Mouse (Mus musculus): ENCODE measurements around the gene Qrsl1. TPM values are rescaled to one million over a fixed set of nuclear protein-coding genes. Genes with fewer than 3 reads are reported as not detected.

Qrsl1 gene
- total RNA-seq, 2 experiments from 2014 or later: 24.8 to 27.1 TPM

DNA sequence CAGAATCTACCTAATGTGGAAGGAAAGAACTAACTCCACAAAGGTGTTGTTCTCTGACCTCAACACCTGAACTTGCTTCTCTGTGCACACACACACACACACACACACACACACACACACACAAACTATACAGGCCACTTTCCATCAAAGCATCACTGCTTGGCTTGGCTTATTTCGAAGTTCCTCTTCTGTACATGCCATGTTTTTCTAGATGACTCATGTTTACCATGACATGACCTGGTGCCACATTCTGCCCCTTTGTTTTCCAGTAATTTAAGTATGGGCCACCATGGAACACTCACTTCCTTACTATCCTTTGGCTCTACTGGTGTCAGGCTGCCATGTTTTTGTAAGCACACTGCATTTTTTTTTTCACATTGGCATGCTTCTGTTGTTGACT, 30.1 kb downstream of the Qrsl1 start:
- intact Hi-C loops (cut with DNase I): no loop called here
- DNase-seq: no peak

DNA sequence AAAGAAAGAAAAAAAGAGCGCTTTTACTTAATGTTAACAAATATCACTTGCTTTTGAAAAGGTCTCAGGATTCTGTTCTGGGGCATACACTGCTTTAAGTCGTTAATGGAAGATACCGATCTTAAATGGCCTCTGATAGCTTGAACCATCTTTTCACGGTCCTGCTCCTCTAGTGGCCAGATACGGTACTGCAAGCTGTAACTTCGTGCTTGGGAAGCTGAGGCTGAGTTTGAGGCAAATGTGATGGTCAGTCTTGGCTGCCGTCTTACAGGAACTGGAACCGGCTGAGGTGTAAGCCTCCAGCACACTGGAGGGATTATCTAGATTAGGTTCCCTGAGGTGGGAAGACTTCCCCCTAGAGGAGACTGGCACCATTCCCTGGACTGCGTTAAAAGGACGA, 30.8 kb downstream of the Qrsl1 start:
- DNase-seq: peak; percentile 15 to 58
- intact Hi-C loops (cut with DNase I): loop anchor here (1.0 kb wide), 1 partner anchor 295 kb away; no protein-coding TSS in a partner anchor

DNA sequence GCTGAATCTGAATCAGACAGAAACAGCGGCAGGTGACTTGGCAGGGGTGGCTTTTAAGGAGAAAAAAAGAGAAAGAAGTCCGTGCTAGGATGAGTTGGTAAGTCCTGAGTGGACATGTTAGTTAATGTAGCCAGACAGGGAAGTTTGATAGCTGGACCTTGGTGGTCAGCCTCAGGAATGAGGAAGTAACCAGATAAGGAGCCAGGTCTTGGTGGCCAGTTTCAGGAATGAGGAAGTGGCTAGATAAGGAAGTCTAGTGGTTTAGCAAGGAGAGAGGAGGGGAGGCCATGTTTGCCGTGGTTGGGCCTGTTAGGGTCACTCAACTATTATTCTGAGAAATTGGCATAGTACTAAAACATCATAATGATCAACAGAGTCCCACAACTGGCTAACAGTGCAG, 45.2 kb downstream of the Qrsl1 start:
- intact Hi-C loops (cut with DNase I): no loop called here
- no peak for DNase-seq

DNA sequence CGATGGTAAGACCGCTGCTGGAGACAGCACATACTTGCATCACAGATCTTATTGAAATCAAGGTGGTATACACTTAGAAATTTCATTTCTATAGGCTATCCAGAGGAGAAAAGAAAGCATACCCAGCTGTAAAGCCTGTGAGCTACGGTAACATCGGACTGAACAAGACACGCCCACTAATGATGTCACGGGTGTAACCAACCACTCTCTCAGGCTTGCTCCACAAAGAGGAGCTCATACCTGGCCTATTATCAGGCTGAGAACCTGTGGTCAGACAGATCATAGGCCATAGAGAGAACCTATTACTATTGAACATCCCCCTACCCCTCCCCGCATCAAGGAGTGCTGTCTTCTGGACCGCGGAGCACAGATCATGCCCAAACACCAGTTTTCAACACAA, 45.6 kb downstream of the Qrsl1 start:
- no peak for DNase-seq
- intact Hi-C loops (cut with DNase I): no loop called here

DNA sequence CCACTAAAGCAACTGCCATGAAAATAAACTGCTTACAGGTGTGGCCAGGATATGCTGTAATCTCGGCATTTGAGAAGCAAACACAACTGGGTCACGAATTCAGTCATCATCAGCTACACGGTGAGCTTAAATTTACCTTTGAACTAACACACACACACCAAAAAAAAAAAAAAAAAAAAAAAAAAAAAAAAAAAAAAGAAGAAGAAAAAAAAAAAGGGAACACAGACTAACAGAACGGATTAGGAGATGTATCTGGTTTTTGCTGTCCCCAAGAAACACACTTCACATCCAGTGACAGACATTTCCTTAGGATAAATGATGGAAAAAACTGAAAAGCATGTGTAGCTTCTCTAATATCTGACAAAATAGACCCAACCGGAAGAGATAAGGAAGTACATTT, 49.6 kb downstream of the Qrsl1 start:
- intact Hi-C loops (cut with DNase I): no loop called here

DNA sequence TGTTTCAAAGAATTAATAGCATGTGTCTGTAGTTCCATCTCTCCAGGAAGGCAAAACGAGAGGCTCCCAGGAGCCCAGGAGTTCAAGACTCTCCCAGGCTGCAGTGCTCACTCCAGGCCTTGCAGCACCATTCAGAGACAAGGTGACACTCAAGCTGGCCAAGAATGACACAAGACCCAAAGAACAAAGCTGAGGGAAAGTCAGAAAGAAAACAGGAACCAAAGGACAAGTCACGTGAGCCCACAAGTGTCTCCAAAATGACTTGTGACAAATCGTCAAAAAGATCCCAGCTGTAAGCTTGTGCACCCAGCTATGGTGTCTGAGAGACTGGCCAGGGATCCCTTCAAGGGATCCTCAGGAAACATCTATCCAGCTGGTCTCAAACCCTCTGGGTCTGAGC, 52.1 kb downstream of the Qrsl1 start:
- intact Hi-C loops (cut with DNase I): no loop called here
- DNase-seq: no peak

More for the DNA sequence above, 49.6 kb downstream of the Qrsl1 start:
- no peak for DNase-seq

DNA sequence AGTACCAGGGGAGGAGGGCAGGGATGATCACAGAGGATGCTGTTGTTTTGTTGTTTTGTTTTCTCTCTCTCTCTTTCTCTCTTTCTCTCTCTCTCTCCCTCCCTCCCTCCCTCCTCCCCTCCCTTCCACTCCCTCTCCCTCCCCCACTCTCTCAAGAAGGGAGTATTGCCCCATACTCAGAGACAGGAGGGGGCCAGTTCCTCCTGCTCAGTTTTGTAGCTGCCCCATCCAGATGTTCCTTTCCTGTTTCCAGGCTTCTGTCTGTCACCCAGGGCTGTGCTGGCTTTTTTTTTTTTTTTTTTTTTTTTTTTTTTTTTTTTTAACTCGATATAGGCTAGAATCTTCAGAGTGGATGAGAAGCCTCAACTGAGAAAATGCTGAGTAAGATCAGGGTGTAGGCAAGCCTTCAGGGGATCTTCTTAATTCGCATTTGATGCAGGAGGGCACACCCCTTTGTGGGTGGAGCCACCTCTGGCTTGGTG, 55.4 kb downstream of the Qrsl1 start:
- intact Hi-C loops (cut with DNase I): no loop called here
- no peak for DNase-seq

DNA sequence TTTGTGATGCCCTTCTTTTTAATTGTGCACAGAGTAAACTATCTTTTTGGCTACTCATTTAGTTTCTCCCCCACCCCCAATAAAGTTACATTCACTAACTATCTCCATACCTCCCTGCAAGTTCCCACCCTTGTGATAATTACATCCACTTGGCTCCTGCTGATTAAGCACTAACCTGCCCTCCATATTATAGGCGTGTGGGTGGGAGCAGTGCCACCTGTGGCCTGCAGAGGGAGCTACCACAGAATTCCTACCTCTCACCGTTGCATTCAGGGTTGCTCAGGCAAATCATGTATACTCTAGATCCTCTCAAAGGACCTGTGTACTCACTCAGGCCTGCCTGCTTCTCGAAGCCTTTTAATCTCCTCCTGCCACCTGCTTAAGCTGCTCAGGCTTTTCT, 56.1 kb downstream of the Qrsl1 start:
- DNase-seq: no peak
- intact Hi-C loops (cut with DNase I): no loop called here

DNA sequence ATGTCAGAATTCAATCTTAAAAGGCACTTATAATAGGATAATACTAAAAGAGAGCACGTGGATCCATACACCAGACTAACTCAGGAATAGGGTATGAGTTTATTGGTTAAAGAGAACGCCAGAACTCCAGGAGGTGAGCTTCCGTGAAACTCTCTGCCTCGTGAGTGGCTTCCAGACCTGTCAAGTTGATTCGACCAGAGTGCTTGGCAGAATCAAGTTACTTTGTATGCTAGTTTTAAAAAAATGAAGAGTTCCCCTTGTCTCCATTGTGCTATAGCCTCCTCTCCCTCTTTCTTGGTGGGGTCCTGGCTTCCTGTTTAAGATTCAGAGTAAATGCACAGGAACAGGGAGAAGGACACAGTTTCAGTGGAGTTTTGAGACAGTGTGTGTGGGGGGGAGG, 60.1 kb downstream of the Qrsl1 start:
- DNase-seq: no peak
- intact Hi-C loops (cut with DNase I): no loop called here

DNA sequence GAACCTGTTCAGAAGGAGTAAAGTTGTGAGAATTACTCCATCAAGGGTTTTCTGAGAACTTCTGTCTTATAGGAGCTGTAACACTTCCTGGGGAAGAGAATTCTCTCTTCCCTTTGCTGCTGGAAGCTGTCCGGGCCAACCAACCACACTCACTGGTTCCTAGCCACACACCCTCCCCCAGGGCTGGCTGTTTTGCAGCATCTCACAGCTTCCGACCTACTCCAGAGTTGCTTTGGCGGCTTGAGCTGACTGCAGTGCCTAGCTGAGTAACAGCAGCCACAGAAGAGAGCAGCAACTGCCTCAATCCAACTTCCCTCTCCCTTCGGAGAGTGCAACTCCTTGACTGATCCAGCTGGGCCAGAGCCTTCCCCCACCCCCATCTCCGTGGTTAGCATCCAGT, 68.7 kb downstream of the Qrsl1 start:
- intact Hi-C loops (cut with DNase I): no loop called here
- no peak for DNase-seq

DNA sequence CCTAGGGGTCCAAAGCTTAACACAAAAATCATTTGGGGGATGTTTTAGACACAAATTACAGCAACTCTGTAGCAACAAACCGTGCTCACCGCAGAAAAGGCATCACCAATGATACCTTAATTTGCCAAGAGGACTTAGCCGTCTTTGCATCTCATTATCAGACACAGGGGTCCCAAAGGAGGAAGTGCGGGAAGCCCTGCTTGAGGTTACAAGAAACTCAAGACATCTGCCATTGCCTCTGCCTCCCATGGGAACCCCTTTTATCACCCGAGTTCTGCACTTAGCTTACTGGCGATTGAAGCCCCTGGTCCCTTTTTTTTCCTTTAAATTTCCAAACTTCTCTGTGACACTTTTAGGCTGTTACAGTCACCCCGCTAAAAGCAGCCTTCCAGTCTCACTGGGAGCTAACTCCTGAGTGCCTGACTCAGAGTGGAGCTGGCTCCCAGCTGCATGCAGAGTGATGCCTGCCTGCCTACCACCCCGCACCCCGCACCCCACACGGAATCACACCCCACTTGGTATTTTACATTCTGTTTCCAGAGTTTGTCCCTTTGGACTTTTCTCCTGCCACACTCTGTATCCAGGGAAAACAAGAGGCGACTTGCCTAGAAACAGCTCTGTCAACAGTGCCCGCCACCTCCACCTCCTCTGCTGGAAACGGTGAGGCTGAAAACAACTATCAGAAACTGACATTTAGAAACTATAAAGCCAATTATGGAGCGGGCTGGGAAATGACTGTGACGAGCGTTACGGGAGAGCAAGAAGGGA, 71.1 kb downstream of the Qrsl1 start:
- no peak for DNase-seq
- intact Hi-C loops (cut with DNase I): no loop called here

DNA sequence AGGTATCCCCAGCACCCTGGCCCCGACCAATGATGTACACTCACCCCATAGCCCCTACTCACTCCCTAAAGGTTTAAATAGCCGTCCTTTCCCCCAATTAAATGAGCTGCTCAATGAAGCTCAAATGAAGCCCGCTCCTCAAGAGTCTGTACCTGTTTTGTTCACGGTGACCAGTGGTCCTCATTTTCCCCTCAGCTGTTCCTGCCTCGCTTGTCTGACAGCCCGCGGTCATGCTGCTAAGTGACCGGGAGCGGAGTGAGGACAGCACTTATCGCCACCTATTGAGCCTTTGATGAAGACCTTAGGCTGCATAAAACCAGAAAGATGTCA, 72.9 kb downstream of the Qrsl1 start:
- intact Hi-C loops (cut with DNase I): no loop called here
- DNase-seq: no peak

DNA sequence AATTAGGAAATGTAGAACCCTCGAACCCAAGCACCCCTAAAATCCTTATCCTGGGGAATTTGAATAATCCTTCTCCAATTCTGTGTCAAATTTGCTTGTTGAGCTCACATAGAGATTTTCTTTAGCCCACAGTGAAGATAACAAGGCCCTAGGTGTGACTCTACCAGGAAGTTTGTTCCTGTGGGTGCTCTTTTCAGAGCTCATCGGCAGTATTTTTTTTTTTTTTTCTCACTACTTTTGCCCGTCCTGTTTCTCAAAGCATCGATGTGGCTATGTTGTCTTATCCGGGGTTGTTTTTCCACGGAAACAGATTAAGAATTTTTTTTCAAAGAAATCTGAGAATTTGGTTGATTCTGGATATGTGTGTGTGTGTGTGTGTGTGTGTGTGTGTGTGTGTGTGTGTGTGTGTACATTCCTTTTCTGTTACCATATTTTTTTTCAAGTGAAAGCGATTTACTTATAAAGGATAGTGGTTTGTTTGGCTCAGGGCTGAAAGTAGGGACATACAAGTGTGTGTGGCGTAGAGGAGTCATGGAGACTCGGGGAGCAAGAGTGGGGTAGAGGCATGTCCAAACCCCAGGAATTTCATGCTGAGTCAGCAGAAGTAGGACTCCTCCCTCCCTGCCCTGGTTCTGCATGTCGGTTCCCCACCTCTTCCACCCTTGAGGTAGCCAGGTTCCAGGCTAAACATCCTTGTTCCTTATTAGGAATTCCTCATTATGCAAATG, 73.4 kb downstream of the Qrsl1 start:
- DNase-seq: no peak
- intact Hi-C loops (cut with DNase I): no loop called here

DNA sequence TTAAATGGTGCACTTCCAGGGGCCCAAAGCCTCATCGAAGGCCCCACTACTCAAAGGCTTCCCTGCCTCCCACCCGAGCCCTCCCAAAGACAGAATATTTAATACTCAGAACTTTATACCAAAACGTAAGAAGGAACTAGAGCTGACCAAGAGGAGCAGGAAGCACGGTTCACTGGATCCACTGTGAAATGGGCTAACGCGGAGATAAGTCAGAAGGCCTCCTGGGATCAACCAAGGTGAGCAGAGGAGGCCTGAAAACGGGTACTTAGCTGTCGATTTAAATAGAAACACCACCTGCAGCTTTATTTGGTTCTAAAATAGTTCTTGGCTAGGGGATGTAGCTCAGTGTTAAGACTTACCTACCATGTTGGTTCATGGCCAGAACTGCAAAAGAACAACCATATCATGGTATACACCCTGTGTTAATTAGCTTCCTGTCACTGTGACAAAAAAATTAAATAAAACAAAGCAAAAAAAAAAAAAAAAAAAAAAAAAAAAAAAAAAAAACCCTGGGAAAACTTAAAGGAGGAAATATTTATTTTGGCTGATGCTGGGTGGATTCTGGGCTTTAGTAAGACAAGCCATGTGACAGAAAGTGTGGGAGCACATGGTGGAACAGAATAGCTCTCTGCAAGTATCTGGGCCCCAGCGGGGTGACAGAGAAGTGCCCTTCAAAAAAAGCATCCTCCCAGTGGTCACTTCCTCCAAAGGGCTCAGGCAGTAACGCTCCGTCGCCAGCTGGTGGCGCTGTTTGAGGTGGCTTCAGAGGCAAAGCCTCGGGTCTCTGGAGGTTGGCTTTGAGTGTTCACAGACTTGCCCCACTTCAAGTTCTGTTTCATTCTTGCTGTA, 74.5 kb downstream of the Qrsl1 start:
- DNase-seq: no peak
- intact Hi-C loops (cut with DNase I): no loop called here

DNA sequence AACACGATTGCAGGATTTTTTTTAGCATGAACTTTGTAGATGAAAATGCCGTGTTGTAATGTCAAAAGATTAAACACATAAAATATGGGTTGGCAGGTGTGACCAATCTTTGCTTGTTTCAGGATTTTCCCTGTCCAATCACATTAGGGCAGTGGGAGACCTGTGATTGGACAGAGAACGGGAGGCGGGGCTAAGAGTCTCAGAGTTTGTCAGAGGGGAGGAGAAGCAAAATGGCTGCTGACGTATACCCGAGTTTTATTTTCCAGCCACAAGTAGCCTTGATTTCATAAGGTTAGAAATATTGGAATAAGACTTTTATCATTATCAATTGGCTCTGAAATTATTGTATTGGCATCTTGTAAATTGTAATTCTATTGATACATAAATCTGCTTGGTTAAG, 75.8 kb downstream of the Qrsl1 start:
- DNase-seq: no peak
- intact Hi-C loops (cut with DNase I): no loop called here

DNA sequence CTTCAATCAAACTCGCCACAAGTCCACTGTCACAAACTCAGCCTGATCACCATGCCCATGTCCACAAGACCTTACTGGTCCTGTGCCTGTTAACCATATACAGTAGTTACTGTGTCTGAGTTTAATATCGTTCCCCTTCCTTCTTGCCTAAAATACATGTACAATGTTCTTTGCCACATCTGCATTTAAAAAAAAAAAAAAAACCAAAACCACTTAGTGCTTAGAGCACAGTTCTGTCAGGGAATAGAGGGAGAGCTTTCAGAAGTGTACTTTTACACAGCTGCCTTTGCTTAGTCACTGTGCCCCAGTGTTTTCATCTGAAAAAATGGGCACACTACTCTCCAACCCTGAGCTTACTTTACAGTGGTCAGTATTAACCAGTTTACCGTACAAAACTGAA, 76.8 kb downstream of the Qrsl1 start:
- intact Hi-C loops (cut with DNase I): no loop called here
- DNase-seq: no peak

Other genes with a start within 250 kb of the Qrsl1 start
- 10 to 100 TPM; 58.5 to 65.3 TPM for gene Rtn4ip1, start 62 bp upstream of the Qrsl1 start, total RNA-seq (2021)
- gene Crybg1, start 247.1 kb upstream of the Qrsl1 start, total RNA-seq (2021): 1 to 10 TPM; 2.4 to 3.8 TPM